Mouse (Mus musculus) CH12.LX (cell line): ENCODE measurements around the gene C2cd4c. TPM values are rescaled to one million over a fixed set of nuclear protein-coding genes. Genes with fewer than 3 reads are reported as not detected.

Experiments used
- DNase-seq: peaks from one replicate; pipeline ENCODE4 v3.0.0-alpha.2; 2013; ENCODE audit errors: extremely low read depth
- H3K27ac ChIP-seq: 2 replicates; pipeline ENCODE4 v1.5.1; 2012; ENCODE audit warnings: low read depth, mild to moderate bottlenecking, control low read depth, moderate library complexity; ENCODE audit not compliant: insufficient read depth
- H3K27me3 ChIP-seq: replicated peaks from 2 replicates; pipeline ENCODE3; 2012; ENCODE audit warnings: inconsistent platforms
- H3K36me3 ChIP-seq, 2 experiments: replicated peaks in 1 of 2; 2 replicates each; pipeline versions ENCODE3 to v1.6.1; 2012; ENCODE audit warnings: inconsistent platforms in 1 of 2, low read length in 1 of 2, mild to moderate bottlenecking in 1 of 2, mixed read lengths in 1 of 2, moderate library complexity in 1 of 2; ENCODE audit not compliant: control insufficient read depth in 1 of 2, insufficient read depth in 1 of 2
- H3K4me1 ChIP-seq, 2 experiments: 2 replicates each; pipeline ENCODE4 v1.6.1; 2012; ENCODE audit warnings: inconsistent platforms in 1 of 2, moderate library complexity in 1 of 2; ENCODE audit not compliant: insufficient read depth in 2 of 2, control insufficient read depth in 1 of 2
- H3K4me2 ChIP-seq: 2 replicates; pipeline ENCODE4 v1.6.1; 2012; ENCODE audit warnings: low read depth, mild to moderate bottlenecking, control low read depth; ENCODE audit not compliant: poor library complexity, insufficient read depth, severe bottlenecking
- H3K4me3 ChIP-seq, 3 experiments: fragments of 150-350 bp in 1 of 3; sonication (generic) in 1 of 3; replicated peaks in 1 of 3; 2 replicates each; pipeline versions ENCODE3 to v1.5.1; 2011 to 2012; ENCODE audit warnings: low read depth in 2 of 3, low read length in 2 of 3, mild to moderate bottlenecking in 2 of 3, moderate library complexity in 2 of 3, control low read depth in 1 of 3, improper control_type of control experiment in 1 of 3, inconsistent platforms in 1 of 3, mixed read lengths in 1 of 3; ENCODE audit not compliant: poor library complexity in 1 of 3
- H3K79me2 ChIP-seq: replicated peaks from 2 replicates; pipeline ENCODE4 v1.6.1; 2012; ENCODE audit warnings: mild to moderate bottlenecking, moderate library complexity; ENCODE audit not compliant: control insufficient read depth, poor library complexity, insufficient read depth, severe bottlenecking; ENCODE audit errors: extremely low read depth
- H3K9ac ChIP-seq: 2 replicates; pipeline ENCODE4 v1.6.1; 2012; ENCODE audit warnings: low read depth, mild to moderate bottlenecking, control low read depth, moderate library complexity; ENCODE audit not compliant: insufficient read depth
- H3K9me3 ChIP-seq: replicated peaks from 2 replicates; pipeline ENCODE3; 2012; ENCODE audit warnings: low read length, inconsistent platforms, mixed read lengths
- CHD1 ChIP-seq: IDR thresholded peaks from 2 replicates; pipeline ENCODE4 v1.6.1; 2012; ENCODE audit warnings: low read depth, low read length, improper control_type of control experiment, inconsistent platforms
- MAFK ChIP-seq: IDR thresholded peaks from 2 replicates; pipeline ENCODE4 v1.6.1; 2011; ENCODE audit warnings: low read length, improper control_type of control experiment; ENCODE audit not compliant: insufficient replicate concordance
- MAX ChIP-seq: IDR thresholded peaks from 2 replicates; pipeline ENCODE4 v1.6.1; 2011; ENCODE audit warnings: low read length, improper control_type of control experiment
- MAZ ChIP-seq: IDR thresholded peaks from 2 replicates; pipeline ENCODE4 v1.6.1; 2012; ENCODE audit warnings: low read depth, mild to moderate bottlenecking, inconsistent platforms, low read length, improper control_type of control experiment, moderate library complexity
- MEF2A ChIP-seq: IDR thresholded peaks from 2 replicates; pipeline ENCODE4 v1.6.1; 2014; ENCODE audit warnings: low read depth, mild to moderate bottlenecking, inconsistent platforms, low read length, improper control_type of control experiment, borderline replicate concordance
- MXI1 ChIP-seq: IDR thresholded peaks from 2 replicates; pipeline ENCODE4 v1.6.1; 2011; ENCODE audit warnings: mild to moderate bottlenecking, low read depth, low read length, improper control_type of control experiment
- NRF1 ChIP-seq: IDR thresholded peaks from 2 replicates; pipeline ENCODE4 v1.6.1; 2014; ENCODE audit warnings: low read depth, mild to moderate bottlenecking, inconsistent platforms, low read length, improper control_type of control experiment, moderate library complexity
- PAX5 ChIP-seq: IDR thresholded peaks from 2 replicates; pipeline ENCODE4 v1.6.1; 2012; ENCODE audit warnings: low read length, inconsistent platforms, mixed read lengths
- POLR2AphosphoS2 ChIP-seq: IDR thresholded peaks from 2 replicates; pipeline ENCODE4 v1.6.1; 2011; ENCODE audit warnings: low read depth, low read length, improper control_type of control experiment
- RAD21 ChIP-seq: IDR thresholded peaks from 2 replicates; pipeline ENCODE4 v1.6.1; 2011; ENCODE audit warnings: low read depth, mild to moderate bottlenecking, low read length, improper control_type of control experiment, moderate library complexity
- RCOR1 ChIP-seq: conservative IDR thresholded peaks from 2 replicates; pipeline ENCODE4 v1.6.1; 2012; ENCODE audit warnings: low read depth, mild to moderate bottlenecking, inconsistent platforms, low read length, improper control_type of control experiment
- SIN3A ChIP-seq: IDR thresholded peaks from 2 replicates; pipeline ENCODE4 v1.6.1; 2012; ENCODE audit warnings: low read length, improper control_type of control experiment, inconsistent platforms
- TBP ChIP-seq: conservative IDR thresholded peaks from 2 replicates; pipeline ENCODE4 v1.6.1; 2011; ENCODE audit warnings: low read depth, low read length, improper control_type of control experiment
- TCF12 ChIP-seq: IDR thresholded peaks from 2 replicates; pipeline ENCODE4 v1.6.1; 2014; ENCODE audit warnings: low read depth, mild to moderate bottlenecking, inconsistent platforms, low read length, improper control_type of control experiment
- USF1 ChIP-seq: IDR thresholded peaks from 2 replicates; pipeline ENCODE4 v1.6.1; 2014; ENCODE audit warnings: low read depth, mild to moderate bottlenecking, inconsistent platforms, low read length, improper control_type of control experiment
- USF2 ChIP-seq: conservative IDR thresholded peaks from 2 replicates; pipeline ENCODE4 v1.6.1; 2011; ENCODE audit warnings: low read depth, low read length, improper control_type of control experiment
- ZC3H11A ChIP-seq: IDR thresholded peaks from 2 replicates; pipeline ENCODE4 v1.6.1; 2012; ENCODE audit warnings: low read depth, mild to moderate bottlenecking, inconsistent platforms, low read length, improper control_type of control experiment
- ZMIZ1 ChIP-seq: IDR thresholded peaks from 2 replicates; pipeline ENCODE4 v1.6.1; 2012; ENCODE audit warnings: low read depth, mild to moderate bottlenecking, inconsistent platforms, low read length, improper control_type of control experiment
- ZNF384 ChIP-seq: IDR thresholded peaks from 2 replicates; pipeline ENCODE4 v1.6.1; 2012; ENCODE audit warnings: low read depth, low read length, improper control_type of control experiment, inconsistent platforms
- dilution Hi-C: fragments of 300-500 bp; cut with MboI; formaldehyde crosslinking; loops from 2 replicates; pipeline ENCODE4 v1.14.3; 2020; ENCODE audit warnings: low sequenced_read_pairs; ENCODE audit not compliant: extremely low pct_unique_long_range_greater_than_20kb, extremely low pct_ligation_motif_present
- in situ Hi-C: fragments of 300-500 bp; cut with MboI; formaldehyde crosslinking; loops from 3 replicates; pipeline ENCODE4 v1.14.3; 2019; ENCODE audit warnings: low sequenced_read_pairs, low pct_ligation_motif_present, low pct_unique_long_range_greater_than_20kb, mixed read lengths
- polyA plus RNA-seq: library from polyadenylated mRNA; unstranded; fragments of >175 nt; gene quantifications from 2 replicates; pipeline ENCODE4 v1.2.1, GENCODE M21; 2012; ENCODE audit warnings: low read depth; ENCODE audit not compliant: insufficient read length
- total RNA-seq, 2 experiments: library from RNA; depleted of rRNA; stranded (reverse); fragments of 300-350 nt in 1 of 2; fragments of >200 nt in 1 of 2; gene quantifications; 2 replicates each; pipeline ENCODE4 v1.2.3; 2012 to 2014

The C2cd4c gene
- total and polyA plus RNA-seq, 3 experiments = 0.04 TPM; not detected in 2

- dilution Hi-C loops (no loop called here), in situ Hi-C loops (no loop called here)
- Histone ChIP-seq H3K27ac (no peak overlapping the region), H3K79me2 (no peaks in the 10 kb centered on the region), H3K9me3 (peaks cover 5% of the 10 kb centered on the region), H3K4me3 (no peak overlapping the region), H3K9ac (no peak overlapping the region), H3K4me1 (0 out of 4 replicates have a peak, but pooled peaks cover 0 to 2% of the 10 kb centered on the region in 2 experiments), H3K27me3 (peaks cover 82% of the 10 kb centered on the region)
- no peak for TF ChIP-seq NRF1
- TF ChIP-seq RCOR1 = no peak
- no peak for TF ChIP-seq MAZ
- no peak for TF ChIP-seq TBP
- TF ChIP-seq MAX = 0 out of 2 replicates have a peak, but pooled peaks have one; percentile 21
- no peak for TF ChIP-seq ZC3H11A
- TF ChIP-seq TCF12 = no peak
- no peak for TF ChIP-seq ZMIZ1
- TF ChIP-seq, all 38 proteins: peak for 1
- DNase-seq = no peak
- Histone ChIP-seq H3K36me3 (no peaks in the 10 kb centered on the region), H3K4me2 (no peak overlapping the region)
Observed at GRCm38 (mm10) chr10:79633006-79633777, 19.4 kb upstream of the C2cd4c start.

DNA sequence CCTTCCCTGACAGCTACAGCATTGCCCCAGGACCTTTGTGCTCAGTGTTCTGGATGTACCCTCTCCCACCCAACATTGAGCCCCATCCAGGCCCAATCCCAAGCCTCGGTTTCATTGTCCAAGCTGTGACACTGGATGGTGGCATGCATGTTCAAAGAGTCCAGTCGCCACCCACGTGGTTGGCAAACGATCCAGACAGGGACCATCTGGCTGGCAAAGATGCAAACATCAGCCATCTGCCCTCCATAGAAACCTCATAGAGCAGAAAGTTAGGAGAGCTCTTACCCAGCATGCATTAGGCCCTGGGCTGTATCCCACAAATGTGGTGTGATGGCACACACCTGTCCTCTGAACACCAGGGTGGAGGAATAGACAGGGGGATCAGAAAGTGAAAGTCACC is 17.6 kb upstream of the C2cd4c start:
- H3K4me3 ChIP-seq = no peak overlapping the region
- no peak for TF ChIP-seq MAX
- TF ChIP-seq MXI1 = no peak
- no peak for TF ChIP-seq ZNF384
- no peak for TF ChIP-seq USF2
- no peak for TF ChIP-seq CHD1
- TF ChIP-seq TBP = no peak
- no peak for TF ChIP-seq SIN3A
- TF ChIP-seq USF1 = no peak
- no peak for TF ChIP-seq ZC3H11A
- TF ChIP-seq RAD21 = no peak
- no peak for TF ChIP-seq MAFK
- TF ChIP-seq PAX5 = no peak
- TF ChIP-seq MEF2A = no peak
- no peak for TF ChIP-seq POLR2AphosphoS2
- H3K27me3 ChIP-seq = peaks cover 92% of the 10 kb centered on the region
- H3K4me2 ChIP-seq = no peak overlapping the region
- no peak for DNase-seq
- in situ Hi-C loops = no loop called here
- dilution Hi-C loops = no loop called here
- H3K9me3 ChIP-seq = peaks cover 5% of the 10 kb centered on the region
- no peaks in the 10 kb centered on the region for H3K36me3 ChIP-seq
- no peak overlapping the region for H3K9ac ChIP-seq
- 0 out of 4 replicates have a peak, but pooled peaks cover 0 to 2% of the 10 kb centered on the region in 2 experiments for H3K4me1 ChIP-seq
- no peak overlapping the region for H3K27ac ChIP-seq
- no peaks in the 10 kb centered on the region for H3K79me2 ChIP-seq
